Mouse (Mus musculus): ENCODE results near the gene Bmpr1b.

GRCm38 (mm10) chr3:142066792-142067346, 102.4 kb downstream of the Bmpr1b start:
- TF ChIP-seq CTCF (IDR thresholded peaks at IDR 0.05; ENCODE audit: low read depth) (no peak), EP300 (IDR thresholded peaks at IDR 0.05; ENCODE audit: low read depth) (no peak)
